Mouse (Mus musculus) liver (tissue): ENCODE data around the gene Gpm6b.
A peak's percentile ranks its signal among the peaks of the same experiment; 100 is the strongest.

Experiments
- DNase-seq: peaks from one replicate; pipeline ENCODE4 v3.0.0-alpha.2; 2020; ENCODE audit warnings: mixed read lengths

Gpm6b gene

DNA sequence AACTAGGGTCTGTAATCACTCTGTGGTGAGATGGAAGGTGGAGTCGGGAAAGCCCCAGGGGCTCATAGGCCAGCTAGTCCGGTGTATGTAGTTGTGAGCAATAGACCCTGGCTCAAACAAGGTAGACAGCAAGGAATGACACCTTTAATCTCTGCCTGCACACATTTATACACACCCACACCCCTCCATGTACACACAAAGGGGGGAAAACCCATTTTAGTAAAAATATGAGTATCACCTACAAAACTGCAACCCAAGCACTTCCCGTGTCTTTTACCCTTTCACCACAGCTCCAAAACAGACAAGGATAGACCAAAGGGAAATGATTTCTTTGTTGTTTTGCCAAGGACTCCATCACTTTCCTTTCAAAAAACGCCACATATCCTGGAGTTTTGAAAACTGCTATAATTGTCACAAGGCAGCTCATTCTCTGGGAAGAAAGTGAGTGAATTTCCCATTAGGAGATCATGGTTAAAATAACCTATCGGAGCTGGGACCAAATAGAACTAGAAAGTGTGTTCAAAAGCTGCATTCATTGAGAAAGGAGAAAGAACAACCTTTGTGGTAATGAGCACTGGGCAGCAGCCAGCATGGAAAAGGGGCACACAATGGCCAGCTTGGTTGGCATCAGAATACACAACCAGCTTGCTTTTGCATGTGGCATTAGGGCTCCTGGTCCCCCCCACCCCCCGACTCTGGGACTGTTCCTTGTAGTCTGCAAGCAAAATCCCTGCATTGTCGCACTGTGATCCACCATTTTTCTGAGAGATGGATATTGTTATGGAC, 68.9 kb downstream of the Gpm6b start:
- no peak for DNase-seq

DNA sequence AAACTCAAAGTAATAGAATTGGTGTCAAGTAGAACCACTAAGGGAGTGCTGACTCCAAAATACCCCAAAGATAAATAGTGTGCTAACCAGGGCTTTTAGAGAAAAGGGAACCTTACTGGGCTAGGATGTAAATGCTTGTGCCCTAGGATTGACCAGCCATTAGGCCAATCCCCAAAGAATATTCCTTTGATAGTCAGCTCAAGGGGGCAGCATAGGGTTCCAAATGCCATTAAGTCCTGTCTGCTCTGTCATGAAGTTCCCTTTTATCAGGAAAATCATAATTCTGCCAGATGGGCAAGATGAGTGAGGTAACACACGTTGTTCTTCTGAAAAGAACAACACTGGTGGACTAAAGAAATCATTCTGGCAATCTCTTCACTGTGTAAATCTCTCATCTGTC, 70.1 kb downstream of the Gpm6b start:
- DNase-seq, result no peak

DNA sequence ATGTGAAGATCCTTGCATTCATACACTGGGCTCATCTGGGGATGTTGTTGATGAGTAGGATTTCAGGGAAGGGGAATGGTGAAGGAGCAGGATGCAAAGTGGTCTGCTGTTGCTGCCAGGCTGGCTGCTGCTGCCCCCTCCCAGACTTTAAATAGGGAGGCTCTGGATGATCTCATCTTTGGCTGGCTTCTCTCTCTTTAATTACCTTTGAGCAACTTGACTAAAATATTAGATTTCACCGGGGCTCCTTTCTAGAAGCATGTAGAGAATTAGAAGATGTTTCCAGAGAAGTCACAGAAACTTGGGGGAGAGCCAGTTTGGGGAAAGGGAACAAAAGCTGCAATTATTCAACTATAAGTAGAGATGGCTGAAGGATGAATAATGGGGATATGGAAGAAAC, 76.5 kb downstream of the Gpm6b start:
- DNase-seq, result no peak

DNA sequence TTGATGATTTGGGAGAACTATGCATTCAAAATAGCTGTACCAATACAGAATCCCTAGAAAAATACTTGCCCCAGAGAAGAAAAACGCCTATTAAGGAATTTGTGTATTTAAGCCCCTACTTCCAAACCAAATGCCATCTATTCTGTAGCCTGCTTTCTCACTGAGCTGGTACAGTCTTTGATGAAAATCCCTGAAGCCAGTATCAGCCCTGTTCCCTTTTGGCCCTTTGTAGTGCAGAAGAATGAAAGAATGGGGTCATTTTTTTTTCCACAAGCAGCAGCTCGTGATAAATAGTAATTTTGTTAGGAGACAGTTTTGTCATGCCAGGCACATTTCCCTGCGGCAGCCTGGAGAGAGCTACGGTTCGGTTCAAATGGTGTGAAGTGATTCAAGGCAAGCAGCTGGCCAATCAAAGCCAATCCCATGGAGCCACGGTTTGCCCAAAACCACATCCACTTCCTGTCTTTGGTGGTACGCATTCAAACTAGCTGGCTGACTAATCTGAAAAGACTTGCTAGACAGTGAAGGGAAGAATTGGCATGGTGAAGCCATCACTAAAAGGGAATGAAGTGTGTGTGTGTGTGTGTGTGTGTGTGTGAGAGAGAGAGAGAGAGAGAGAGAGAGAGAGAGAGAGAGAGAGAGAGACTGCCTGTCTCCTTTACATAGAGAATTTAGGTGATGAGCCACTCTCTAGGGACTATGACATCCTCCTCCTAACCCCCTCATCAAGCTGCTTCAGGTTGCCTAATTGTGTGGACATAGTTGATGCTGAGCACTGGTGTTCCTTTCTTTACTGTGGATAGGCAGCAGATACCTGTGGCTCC, 78.1 kb downstream of the Gpm6b start:
- no peak for DNase-seq

DNA sequence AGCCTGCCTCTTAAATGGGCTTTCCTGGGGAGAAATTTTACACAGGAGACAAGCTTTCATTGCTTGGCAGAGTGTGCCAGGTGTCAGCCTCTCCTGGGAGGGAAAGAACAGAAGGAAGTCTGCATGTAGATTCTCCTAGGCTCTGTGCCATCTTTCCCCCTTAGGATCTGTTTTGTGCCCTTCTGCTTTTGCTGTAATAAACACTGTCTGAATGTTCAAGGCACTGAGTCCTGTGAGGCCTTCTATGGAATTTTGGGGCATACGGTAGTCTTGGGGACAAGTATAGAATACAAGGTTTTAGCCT, 78.6 kb downstream of the Gpm6b start:
- no peak for DNase-seq

DNA sequence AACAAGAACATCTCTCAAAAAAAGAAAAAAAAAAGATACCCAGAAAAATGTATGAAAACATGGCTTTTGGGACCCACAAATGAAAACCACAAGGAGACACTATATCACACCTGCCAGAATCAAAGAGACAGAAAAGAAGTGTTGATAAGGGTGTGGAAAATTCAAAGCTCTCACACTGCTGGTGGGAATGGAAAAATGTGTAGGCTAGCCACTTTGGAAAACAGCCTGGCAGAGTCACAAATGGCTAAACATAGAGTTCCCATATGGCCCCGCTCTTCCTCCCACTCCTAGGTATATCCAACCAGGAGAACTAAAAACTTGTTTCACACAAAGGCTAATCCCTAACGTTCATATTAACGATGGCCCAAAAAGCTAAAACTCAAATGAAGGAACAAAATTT, 84.5 kb downstream of the Gpm6b start:
- DNase-seq, result no peak

DNA sequence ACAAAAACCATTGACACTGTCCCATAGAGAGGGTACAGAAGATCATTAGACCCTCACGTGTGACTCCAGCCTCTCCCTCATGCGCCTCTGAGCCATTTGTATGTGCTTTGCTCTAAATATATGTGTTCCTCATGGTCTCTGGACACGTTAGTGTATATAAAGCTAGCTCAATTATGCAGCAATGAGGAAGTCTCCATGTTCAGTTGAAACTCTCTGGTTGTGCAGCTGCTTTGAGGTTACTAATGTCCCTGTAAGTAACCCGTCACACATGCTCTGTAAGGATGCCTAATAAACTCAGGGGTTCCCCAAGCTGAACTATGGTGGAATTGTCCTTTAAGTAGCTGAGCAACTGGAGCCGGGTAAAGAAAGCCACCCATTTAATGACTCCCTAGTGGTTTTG, 88.9 kb downstream of the Gpm6b start:
- DNase-seq, result no peak

DNA sequence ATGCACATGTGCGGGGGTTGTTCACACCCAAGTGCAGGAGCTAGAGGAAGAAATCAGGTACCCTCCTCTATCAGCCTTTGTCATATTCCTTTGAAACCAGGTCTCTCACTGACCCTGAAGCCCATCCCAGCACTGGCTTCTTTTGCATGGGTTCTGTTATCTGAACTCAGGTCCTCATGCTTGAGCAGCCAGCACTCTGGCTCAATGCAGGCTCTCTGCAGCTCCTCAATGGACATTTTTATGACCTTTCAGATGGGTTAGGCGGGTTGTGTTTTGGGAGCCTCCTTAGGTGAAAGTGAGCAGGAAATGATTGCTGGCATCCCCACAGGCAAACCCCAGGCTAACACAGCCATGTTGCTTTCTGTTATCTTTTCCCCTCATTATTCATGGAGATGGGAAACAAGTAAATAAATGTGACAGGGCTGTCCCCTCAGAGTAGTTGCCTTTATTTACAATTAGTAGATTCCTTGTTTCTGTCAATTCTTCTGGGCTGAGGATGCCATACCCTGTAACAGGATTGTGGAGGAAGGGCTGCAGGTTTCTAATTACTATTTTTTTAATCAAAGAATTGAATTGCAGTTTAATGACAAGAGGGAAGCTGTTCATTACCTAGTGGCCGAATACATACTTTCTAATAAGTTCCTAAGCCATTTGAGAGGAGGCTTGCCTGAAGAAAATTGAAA, 89.6 kb downstream of the Gpm6b start:
- DNase-seq, result no peak

DNA sequence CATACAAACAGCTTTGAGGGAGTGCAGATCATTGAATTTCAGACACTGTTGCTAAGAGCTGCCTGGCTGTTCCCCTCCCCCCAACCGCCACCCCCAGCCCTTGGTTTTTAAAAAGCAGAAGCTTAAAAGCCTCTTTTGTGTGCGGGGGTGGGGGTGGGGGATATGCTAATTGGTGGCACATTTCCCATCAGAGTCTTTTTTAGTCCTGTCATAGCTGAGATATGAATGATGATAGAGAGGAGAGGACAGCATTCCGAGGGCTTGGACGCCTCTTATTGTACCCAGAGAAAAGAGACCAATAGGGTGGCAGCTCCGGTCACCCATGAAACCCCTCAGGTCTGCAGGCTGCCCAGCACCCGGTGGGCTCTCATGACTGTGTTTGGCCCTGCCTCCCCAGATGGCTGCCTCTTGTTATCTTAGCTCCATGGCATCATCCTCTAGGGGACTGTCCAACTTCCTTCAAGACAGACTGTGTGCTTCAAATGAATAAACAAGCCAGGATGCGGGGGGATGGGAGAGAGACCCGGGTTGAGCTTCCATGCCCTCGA, 90.3 kb downstream of the Gpm6b start:
- peak; percentile 9 for DNase-seq

DNA sequence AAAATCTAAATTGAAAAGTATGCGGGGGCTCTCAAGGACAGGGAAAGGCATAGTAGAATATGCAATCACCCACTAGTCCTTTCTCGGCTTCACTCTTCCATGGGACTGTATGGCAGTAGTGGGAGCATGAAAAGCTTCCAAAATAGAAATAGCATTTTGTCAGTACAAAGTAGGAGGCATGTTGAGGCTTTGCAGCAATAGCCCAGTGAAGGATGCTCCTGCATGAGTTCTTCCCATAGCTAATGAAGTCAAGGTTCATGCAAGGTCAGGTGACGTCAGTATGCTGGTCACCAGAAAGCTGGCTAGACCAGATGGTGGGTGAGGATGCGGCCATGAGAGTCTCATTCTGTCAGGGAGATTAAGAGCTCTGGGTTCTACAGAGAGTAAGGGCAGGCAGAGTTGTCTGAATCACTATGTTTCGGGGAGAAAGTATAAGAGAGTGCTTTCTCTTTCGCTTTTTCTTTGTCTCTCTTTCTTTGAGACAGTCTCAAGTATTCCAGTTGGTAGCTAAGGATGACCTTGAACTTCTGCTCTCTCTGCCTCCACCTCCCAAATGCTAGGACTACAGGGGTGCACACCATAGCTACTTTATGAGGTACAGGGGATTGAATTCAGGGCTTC, 95.9 kb downstream of the Gpm6b start:
- DNase-seq, result no peak

DNA sequence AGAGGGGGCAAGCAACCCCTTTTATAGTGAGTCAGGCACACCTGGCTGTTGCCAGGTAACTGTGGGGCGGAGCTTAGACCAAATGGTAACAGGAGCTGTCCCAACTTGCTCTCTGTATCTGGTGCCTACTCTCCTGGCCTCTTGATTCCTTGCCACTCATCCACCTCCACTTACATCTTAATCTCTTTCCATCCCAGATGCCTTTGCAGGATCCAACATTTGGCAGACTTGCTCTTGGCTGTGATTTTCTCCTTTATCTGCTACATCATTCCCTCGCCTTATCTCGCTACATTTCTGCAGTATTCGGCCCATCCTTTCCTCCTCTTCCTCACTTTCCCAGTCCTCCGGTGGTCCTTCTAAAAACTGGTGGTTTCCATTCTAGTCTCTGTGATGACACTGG, 99.6 kb downstream of the Gpm6b start:
- DNase-seq, result no peak

DNA sequence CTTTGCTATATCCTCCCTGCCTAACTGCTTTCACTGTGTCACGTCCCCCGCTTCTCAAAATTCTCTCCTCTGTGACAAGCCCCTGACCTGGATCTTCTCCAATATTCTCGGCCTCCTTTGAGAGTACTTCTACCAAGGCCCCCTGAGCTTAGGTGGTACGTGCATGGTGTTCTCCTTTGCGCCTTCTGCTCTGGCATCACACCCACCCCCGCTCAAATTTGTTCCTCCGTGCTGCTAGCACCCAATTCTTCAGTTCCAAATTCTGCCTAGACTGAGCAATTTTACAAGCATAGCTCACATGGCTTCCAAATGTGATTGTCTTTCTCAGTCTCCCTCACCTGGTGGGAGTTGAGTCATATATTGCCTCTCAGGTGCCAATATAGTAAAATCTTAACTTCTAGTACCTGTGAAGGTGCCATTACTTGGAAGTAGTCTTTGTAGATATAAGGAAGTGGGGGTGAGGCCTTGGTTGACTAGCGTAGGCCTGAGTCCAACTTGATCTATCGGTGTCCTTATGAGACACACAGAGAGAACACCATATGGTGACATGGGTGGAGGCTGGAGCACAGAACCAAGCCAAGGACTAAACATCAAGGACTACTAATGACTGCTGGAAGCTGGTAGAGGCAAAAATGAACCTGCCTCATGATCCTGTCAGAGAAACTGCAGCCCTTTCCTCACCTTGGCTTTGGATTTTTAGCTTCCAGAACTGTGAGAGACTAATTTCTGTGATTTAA, 100.2 kb downstream of the Gpm6b start:
- no peak for DNase-seq

DNA sequence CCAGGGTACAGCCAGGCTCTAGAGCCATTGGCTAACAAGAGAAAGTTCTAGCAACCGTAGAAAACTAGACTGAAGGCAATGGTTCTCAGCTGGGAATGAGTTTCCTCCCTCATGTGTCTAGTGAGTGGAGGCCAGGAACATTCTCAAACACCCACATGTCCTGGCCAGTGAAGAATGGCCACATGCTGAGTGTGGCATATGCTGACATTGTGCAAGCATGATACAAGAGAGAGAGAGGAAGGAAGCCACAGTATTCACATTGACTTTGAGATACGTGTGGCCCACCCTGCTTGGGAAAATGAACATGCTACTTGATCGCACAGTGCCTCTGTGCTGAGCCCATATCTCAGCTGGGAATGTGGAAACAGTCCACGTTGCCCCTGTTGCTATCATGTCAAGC, 101.2 kb downstream of the Gpm6b start:
- DNase-seq, result no peak

DNA sequence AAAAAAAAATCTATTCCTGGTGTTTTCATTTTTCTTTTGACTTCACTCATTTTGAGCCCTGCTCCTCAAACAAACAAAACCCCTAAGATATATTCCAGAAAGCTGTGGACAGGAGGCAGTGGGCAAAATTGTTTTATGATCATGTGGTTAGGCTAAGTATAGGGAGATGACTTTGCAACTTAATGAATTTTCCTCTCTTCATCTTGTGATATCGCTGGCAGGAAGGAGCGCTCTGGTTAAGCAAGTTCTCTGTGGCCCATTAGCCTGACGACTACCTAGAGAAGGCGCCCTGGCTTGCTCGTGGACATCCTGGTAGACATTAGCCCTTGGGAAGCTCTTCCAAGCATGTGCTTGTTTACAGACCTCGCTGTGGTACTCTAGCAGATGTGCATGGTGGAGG, 103.1 kb downstream of the Gpm6b start:
- DNase-seq, result no peak

DNA sequence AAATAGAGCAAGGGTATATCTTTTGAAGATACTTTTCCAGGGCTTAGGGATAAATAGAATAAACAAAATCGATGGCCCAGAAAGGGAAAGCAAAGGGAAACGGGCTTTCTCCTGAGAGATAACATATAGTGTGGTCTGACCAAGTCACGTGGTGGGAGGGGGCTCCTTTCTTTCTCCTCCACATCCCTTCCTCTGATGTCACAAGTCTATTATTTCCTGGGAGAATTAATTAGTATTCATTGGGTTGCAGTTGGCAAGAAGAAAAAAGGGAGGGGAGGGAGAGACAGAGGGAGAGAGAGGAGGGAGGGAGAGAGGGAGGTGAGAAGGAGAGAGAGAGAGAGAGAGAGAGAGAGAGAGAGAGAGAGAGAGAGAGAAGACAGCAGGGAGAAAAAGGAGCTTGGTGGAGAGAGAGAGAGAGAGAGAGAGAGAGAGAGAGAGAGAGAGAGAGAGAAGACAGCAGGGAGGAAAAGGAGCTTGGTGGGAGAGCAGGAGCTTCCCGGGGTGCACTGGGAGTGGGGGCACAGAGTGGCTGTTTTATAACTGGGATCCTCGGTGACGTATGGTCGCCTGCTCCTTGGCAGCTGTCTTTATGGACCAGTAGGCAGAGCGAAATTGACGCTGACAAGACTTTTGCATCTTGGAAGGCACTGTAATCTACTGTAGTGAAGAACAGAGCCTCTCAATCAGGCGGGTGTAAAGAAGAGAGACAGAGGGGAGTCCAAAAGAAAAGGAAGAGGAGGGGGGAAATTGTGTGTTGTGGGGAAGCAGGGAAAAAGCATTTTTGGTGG, 105.7 kb downstream of the Gpm6b start:
- DNase-seq, result no peak

DNA sequence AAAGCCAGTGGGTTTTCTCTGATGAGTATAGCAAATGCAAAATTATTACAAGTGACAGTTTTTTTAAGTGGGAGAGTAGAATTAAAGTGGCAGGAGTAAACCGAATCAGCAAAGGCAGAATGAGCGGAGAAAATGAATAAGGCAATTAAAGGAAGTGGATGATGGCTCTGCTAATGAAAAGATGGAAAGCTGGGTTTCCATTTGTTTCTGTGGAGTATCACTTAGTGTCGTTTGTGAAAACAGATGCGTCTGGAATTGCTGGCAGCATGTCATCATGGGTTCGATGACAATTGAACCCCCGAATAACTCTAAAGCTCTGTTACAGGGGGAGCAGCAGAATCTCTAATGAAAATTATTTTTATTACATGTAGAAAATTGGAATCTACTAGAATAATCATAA, 109.4 kb downstream of the Gpm6b start:
- DNase-seq, result no peak

DNA sequence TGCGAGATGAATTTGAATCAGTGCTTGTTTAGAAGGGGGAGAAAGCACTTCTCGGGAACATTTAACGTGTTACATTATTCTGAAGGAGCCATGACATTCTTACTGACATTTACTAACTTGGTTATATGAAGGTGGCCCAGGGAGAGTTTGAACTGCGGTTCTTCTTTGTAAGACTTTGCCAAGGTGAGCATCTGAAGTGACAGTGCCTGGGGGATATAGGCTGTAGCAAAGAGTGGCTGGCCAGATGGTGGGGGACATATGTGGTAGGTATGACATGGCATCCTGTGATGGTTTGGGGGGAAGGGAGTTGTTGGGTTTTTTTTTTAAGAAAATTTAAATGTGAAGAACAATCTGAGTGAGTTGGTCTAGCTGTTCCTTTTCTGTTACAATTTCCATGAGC, 109.9 kb downstream of the Gpm6b start:
- DNase-seq, result no peak

DNA sequence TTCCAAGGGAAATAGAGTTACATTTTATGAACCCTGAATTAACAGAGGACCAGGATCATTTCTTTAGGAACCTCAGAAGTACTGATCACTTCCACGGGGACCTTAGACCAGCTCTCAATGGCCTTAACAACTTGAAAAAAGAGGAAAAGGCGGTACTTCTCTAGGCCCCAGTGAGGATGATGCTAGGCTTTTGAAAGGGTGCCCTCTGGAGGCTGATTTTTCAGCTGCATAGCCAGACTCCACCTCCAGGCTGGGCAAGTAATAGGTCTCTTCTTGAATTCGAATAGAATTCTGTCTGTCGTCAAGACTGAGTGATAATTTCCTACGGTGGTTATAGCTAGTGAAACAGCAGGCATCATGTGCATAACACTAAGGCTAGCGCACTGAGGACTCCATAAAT, 113.1 kb downstream of the Gpm6b start:
- DNase-seq, result peak; percentile 36

DNA sequence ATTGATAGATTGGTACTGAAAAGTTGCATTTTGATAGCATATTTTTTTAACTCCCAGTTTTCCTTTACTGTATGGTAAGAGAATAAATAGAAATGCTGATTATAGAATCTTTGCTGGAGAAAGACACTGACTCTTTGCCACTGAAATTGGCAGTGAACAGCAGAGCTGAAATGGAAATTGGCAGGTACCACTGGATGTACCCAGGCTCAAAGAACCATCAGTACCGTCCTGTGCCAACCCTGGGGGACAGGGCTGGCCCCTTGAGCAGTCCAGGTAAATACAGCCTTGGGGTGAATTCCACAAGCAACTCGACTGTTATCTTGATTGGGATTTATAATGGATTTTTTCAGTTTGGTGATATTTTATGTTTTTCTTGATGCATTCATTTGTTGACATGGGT, 114.7 kb downstream of the Gpm6b start:
- no peak for DNase-seq

DNA sequence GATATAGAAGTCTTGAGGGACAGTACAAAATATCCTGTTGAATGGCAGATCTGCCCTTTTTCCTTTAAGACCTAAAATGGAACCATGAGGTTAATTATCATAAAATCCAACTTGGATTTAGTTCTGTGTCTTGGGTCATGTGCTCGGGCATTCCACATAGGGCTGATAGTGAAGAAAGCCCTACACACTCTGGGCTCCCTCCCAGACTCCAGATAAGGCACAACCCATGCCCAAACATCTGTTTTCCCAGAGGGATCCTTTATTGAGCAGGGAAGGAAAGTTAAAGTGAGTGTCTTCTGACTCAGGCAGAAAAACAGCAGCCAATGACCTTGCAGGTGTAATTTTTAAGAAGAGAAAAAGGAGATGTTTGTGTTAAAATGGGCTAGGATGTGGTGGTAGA, 116.2 kb downstream of the Gpm6b start:
- no peak for DNase-seq

DNA sequence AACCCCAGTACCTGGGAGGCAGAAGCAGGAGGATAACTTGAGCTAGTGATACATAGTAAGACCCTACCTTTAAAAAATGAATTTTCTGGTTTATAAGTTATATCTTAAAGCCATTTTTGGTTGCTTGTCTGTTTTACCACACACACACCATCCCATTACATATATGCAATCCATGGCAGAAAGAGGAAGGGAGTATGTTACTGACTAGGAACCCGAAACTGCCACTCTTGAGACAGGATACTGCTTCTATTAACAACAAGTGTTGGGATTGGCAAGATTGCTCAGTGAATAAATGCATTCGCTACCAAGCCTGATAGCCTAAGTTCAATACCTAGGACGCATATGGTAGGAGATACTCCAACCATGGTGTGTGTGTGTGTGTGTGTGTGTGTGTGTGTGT, 117.6 kb downstream of the Gpm6b start:
- DNase-seq, result no peak

DNA sequence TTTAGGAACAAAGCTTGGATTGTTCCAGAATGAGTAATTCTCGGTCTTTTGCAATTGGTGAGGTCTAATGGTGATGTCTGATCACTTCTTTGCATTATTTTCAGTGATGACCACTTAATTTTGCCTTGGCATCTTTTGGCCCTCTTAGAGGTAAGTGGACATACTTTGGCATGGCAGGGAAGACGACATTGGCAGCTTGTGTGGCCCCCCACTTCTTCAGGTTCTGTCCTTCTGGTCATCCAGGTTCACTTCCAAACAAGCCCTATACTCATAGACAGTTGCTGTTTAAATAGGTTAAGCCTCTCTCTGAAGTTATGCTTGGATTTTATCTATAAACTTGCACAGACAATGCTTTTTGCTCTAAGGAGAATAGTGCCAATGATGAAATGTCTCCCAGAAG, 120.2 kb downstream of the Gpm6b start:
- DNase-seq, result no peak
